Mouse (Mus musculus) hindbrain, postnatal 0 days (tissue): ENCODE results near the gene Kcnt1. TPM values are rescaled to one million over a fixed set of nuclear protein-coding genes. Genes with fewer than 3 reads are reported as not detected.
A peak's percentile ranks its signal among the peaks of the same experiment; 100 is the strongest.
"Not testable (repeated sequence)": the region's sequence is repeated elsewhere in the genome, so short reads cannot be mapped to it uniquely, and the experiment has no call there.

ENCODE experiments used
- ATAC-seq: fragments of 200-750 bp; cut with Nextera tagmentation; 2 replicates; pipeline ENCODE4 v1.8.0; 2017; ENCODE audit warnings: mild to moderate bottlenecking, moderate TSS enrichment, moderate library complexity
- DNase-seq: peaks from one replicate; pipeline ENCODE4 v3.0.0-alpha.2; 2015; ENCODE audit warnings: low spot score
- H3K27ac ChIP-seq: fragments of 300-500 bp; sonication (generic); 2 replicates; pipeline ENCODE4 v1.5.1; 2014; ENCODE audit warnings: mild to moderate bottlenecking
- H3K27me3 ChIP-seq: fragments of 300-500 bp; sonication (generic); 2 replicates; pipeline ENCODE4 v1.6.1; 2014; ENCODE audit warnings: low read length, mixed read lengths; ENCODE audit not compliant: insufficient read depth
- H3K36me3 ChIP-seq: fragments of 300-500 bp; sonication (generic); 2 replicates; pipeline ENCODE4 v1.6.1; 2014; ENCODE audit warnings: low read length, mixed read lengths; ENCODE audit not compliant: insufficient read depth
- H3K4me1 ChIP-seq: fragments of 300-500 bp; sonication (generic); 2 replicates; pipeline ENCODE4 v1.6.1; 2014; ENCODE audit warnings: antibody characterized with exemption, low read length, mixed read lengths; ENCODE audit not compliant: insufficient read depth
- H3K4me2 ChIP-seq: fragments of 300-500 bp; sonication (generic); 2 replicates; pipeline ENCODE4 v1.6.1; 2014; ENCODE audit warnings: low read depth, mild to moderate bottlenecking, low read length, moderate library complexity, mixed read lengths
- H3K4me3 ChIP-seq: fragments of 300-500 bp; sonication (generic); 2 replicates; pipeline ENCODE4 v1.5.1; 2014; ENCODE audit warnings: low read length
- H3K9ac ChIP-seq: fragments of 300-500 bp; sonication (generic); replicated peaks from 2 replicates; pipeline ENCODE4 v1.6.1; 2014; ENCODE audit warnings: mild to moderate bottlenecking, low read length, moderate library complexity, mixed read lengths
- H3K9me3 ChIP-seq: fragments of 300-500 bp; sonication (generic); 2 replicates; pipeline ENCODE4 v1.6.1; 2016; ENCODE audit warnings: low read length, mixed read lengths
- CTCF ChIP-seq: IDR thresholded peaks from 2 replicates; pipeline ENCODE4 v1.5.1; 2016; ENCODE audit warnings: antibody characterized with exemption, control low read depth, low read depth
- WGBS: fragments of 180-500 bp; shearing (Covaris S2); extraction: QIAGEN DNeasy Blood & Tissue Kit; methylation state at CpG from one replicate; pipeline ENCODE4 v1.1.7; 2014; 5-methylcytosine and 5-hydroxymethylcytosine counted together
- polyA plus RNA-seq: library from polyadenylated mRNA; unstranded; fragments of >200 nt; fragmentation: Nextera tagmentation; extraction: Ambion mirVana; gene quantifications from 2 replicates; pipeline ENCODE4 v1.2.1, GENCODE M21; 2015
- total RNA-seq: library from RNA; depleted of rRNA; stranded (reverse); fragments of >200 nt; gene quantifications from 2 replicates; pipeline ENCODE4 v1.2.3, GENCODE M21; 2014; rRNA removed

The Kcnt1 gene
- total RNA-seq (52.7 and 52.8 TPM in 2 replicates), polyA plus RNA-seq (21.9 and 23.2 TPM in 2 replicates)

DNA sequence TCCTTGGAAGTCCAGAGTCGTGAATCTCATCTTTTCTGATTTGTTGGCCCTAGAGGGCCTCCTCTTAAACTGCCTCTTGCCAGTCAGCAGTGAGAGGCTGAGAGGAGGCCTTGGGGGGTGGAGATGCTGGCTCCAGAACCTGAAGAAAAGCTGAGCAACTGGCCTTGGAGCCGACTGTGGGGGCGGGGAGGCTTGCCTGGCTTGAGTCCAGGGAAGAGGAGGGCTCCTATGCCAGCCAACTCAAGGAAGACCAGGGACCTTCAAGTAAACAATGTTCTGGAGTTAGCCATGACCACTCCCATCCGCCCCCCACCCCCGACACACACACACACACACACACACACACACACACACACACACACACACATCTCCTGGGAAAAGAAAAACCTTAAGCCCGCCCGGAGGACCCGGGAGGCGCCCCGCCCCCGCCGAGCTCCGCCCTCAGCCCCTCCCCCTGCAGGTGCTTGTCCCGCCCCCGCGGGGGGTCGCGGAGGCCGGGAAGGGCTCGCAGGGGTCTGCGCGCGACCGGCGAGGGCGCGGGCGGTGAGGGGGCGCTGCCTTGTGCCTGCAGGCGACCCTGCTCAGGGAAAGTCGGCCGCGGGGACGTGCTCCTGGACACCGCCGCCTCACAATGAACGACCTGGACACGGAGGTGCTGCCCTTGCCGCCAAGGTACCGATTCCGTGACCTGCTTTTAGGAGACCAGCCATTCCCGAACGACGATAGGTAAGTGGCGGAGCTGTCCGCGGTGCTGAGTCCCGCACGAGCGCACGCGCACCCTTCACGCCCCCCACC lies at the start of gene Kcnt1:
Gene Kcnt1, plus strand, starts transcription at position 398 of the 795 bp plus-strand sequence.
- peaks cover 14% of the 10 kb centered on the region for H3K4me1 ChIP-seq
- H3K9ac ChIP-seq, result peak within 1 kb of the TSS; percentile 56
- peak within 1 kb of the TSS; percentile 64 for H3K27ac ChIP-seq
- peak within 1 kb of the TSS; percentile 98 for H3K4me2 ChIP-seq
- no peaks in the 10 kb centered on the region for H3K9me3 ChIP-seq
- DNase-seq (peak; percentile 72), ATAC-seq (peak; percentile 41; the same call in 1 of the 2 replicates)
- H3K4me3 ChIP-seq, result peak within 1 kb of the TSS; percentile 59
- 1% methylated on average over 27 of the region's 53 CpGs for WGBS
- no peaks in the 10 kb centered on the region for H3K27me3 ChIP-seq
- TF ChIP-seq CTCF, result no peak
- H3K36me3 ChIP-seq, result no peaks in the 10 kb centered on the region

DNA sequence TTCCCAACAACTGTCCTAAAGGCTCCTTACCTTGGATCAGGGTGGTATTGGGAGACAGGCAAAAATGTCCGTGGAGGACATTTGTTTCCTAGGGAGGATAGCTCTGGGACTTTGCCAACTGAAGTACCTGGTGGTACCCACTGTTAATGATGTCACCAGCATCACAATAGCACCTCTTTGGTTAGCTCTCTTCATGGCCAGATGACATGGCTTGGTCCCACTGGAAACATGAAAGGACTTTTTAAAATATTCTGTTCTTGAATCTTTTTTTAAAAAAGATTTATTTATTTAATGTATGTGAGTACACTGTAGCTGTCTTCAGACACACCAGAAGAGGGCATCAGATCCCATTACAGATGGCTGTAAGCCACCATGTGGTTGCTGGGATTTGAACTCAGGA lies 47.8 kb upstream of the Kcnt1 start, which contains the start of gene Glt6d1:
Gene Glt6d1, minus strand, starts transcription at position 101 of the 400 bp plus-strand sequence.
- DNase-seq, H3K36me3 ChIP-seq, H3K9ac ChIP-seq, H3K9me3 ChIP-seq, H3K27me3 ChIP-seq, ATAC-seq, H3K4me2 ChIP-seq, H3K27ac ChIP-seq, H3K4me3 ChIP-seq, H3K4me1 ChIP-seq: not testable (repeated sequence)
- 78% methylated on average over 1 of the region's 1 CpGs for WGBS

GRCm38 (mm10) chr2:25822806-25823205 lies 40.7 kb upstream of the Kcnt1 start, which contains the start of gene Lcn9:
Gene Lcn9 (plus strand): TSS chr2:25823153.
- no peaks in the 10 kb centered on the region for H3K9me3 ChIP-seq
- H3K4me1 ChIP-seq, result no peaks in the 10 kb centered on the region
- no peaks in the 10 kb centered on the region for H3K27me3 ChIP-seq
- no peaks in the 10 kb centered on the region for H3K36me3 ChIP-seq
- no peak within 1 kb of the TSS for H3K9ac ChIP-seq
- no peak for ATAC-seq
- DNase-seq, result no peak
- no peak within 1 kb of the TSS for H3K4me2 ChIP-seq
- 44% methylated on average over 1 of the region's 1 CpGs for WGBS
- TF ChIP-seq CTCF, result no peak
- H3K27ac ChIP-seq, result no peak within 1 kb of the TSS
- H3K4me3 ChIP-seq, result no peak within 1 kb of the TSS

DNA sequence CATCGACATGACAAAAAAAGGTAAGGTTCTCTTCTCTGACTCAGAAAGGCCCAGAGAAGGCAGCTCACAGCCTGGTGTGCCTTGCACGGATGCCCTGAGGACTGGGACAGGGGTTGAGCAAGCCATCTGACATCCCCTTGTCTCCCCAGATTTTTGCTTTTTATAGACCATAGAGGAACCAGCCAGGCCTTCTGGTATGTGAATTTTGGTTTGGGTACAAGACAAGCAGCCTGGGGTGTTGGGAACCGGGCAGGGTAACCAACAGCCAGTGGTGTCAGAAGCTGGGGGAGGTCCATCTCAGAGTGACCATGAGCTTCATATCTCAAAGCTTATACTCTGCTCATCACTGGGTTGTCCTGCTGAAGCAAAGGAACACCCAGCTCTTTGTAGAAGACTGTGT lies 38.8 kb upstream of the Kcnt1 start:
- 91% methylated on average over 3 of the region's 3 CpGs for whole genome bisulfite sequencing
- Histone ChIP-seq H3K9me3 (no peaks in the 10 kb centered on the region), H3K4me2 (no peak overlapping the region), H3K36me3 (no peaks in the 10 kb centered on the region), H3K4me1 (no peaks in the 10 kb centered on the region), H3K27ac (no peak overlapping the region), H3K9ac (no peak overlapping the region), H3K27me3 (no peaks in the 10 kb centered on the region), H3K4me3 (no peak overlapping the region)
- DNase-seq, result no peak
- no peak for ATAC-seq
- no peak for TF ChIP-seq CTCF

GRCm38 (mm10) chr2:25828344-25828947 lies 35.1 kb upstream of the Kcnt1 start:
- ATAC-seq (no peak), DNase-seq (no peak)
- no peak; the same call in 1 of the 2 replicates for TF ChIP-seq CTCF
- WGBS, result 80% methylated on average over 8 of the region's 8 CpGs
- Histone ChIP-seq H3K9me3 (no peaks in the 10 kb centered on the region), H3K4me1 (no peaks in the 10 kb centered on the region), H3K4me3 (no peak overlapping the region), H3K27ac (no peak overlapping the region), H3K27me3 (no peaks in the 10 kb centered on the region), H3K36me3 (no peaks in the 10 kb centered on the region), H3K9ac (no peak overlapping the region), H3K4me2 (no peak overlapping the region)

DNA sequence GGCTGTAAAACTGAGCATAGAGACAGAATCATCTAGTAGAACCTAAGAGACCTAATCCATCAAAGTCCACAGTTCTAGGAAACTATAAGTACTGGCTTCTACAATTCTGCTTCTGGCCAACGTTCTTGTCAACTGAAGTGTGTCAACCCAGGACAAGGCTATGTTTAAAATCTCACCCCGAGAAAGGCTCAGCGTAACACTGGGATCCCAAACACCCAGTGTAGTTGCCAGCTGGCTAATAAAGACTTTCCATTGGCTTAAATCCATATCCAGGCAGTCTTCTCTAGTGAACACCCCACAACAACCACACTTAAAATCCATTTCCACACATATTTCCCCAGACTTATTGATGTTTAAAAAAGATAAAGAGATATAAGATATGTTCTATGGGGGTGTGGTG lies 32.7 kb upstream of the Kcnt1 start:
- Histone ChIP-seq H3K27me3 (no peaks in the 10 kb centered on the region), H3K27ac (no peak overlapping the region)
- no peak for TF ChIP-seq CTCF

More for the DNA sequence above, 32.7 kb upstream of the Kcnt1 start:
- no peaks in the 10 kb centered on the region for H3K36me3 ChIP-seq
- no peaks in the 10 kb centered on the region for H3K4me1 ChIP-seq
- DNase-seq, result peak; percentile 10
- H3K4me2 ChIP-seq, result no peak overlapping the region
- H3K9me3 ChIP-seq, result no peaks in the 10 kb centered on the region
- no peak for ATAC-seq
- WGBS, result 59% methylated on average over 3 of the region's 3 CpGs
- H3K4me3 ChIP-seq, result no peak overlapping the region
- no peak overlapping the region for H3K9ac ChIP-seq
